Mouse (Mus musculus) heart, postnatal 14 days (tissue): Measurements from ENCODE around the gene Mrc2. TPM values are rescaled to one million over a fixed set of nuclear protein-coding genes. Genes with fewer than 3 reads are reported as not detected.
A peak's percentile ranks its signal among the peaks of the same experiment; 100 is the strongest.

ENCODE experiments used
- DNase-seq, 2 experiments: peaks; one replicate each; pipeline ENCODE4 v3.0.0; 2021 to 2022
- intact Hi-C: fragments of 180-260 bp; cut with DNase I; formaldehyde crosslinking; loops from one replicate; pipeline ENCODE4 v1.15.1; 2025
- total RNA-seq, 2 experiments: library from RNA; stranded (reverse); gene quantifications; 2 replicates each; pipeline ENCODE4 v1.2.3; 2021

The Mrc2 gene
- total RNA-seq, 2 experiments from 2014 or later, result 27.0 to 28.5 TPM

- intact Hi-C loops, result loop anchor here (5.0 kb wide), 2 partner anchors 73 to 512 kb away; no protein-coding TSS in a partner anchor
- DNase-seq, result peak in 1 of 2 experiments; percentile 55
These were observed 52.8 kb downstream of the Mrc2 start for GRCm38 (mm10) chr11:105345284-105345683.

DNA sequence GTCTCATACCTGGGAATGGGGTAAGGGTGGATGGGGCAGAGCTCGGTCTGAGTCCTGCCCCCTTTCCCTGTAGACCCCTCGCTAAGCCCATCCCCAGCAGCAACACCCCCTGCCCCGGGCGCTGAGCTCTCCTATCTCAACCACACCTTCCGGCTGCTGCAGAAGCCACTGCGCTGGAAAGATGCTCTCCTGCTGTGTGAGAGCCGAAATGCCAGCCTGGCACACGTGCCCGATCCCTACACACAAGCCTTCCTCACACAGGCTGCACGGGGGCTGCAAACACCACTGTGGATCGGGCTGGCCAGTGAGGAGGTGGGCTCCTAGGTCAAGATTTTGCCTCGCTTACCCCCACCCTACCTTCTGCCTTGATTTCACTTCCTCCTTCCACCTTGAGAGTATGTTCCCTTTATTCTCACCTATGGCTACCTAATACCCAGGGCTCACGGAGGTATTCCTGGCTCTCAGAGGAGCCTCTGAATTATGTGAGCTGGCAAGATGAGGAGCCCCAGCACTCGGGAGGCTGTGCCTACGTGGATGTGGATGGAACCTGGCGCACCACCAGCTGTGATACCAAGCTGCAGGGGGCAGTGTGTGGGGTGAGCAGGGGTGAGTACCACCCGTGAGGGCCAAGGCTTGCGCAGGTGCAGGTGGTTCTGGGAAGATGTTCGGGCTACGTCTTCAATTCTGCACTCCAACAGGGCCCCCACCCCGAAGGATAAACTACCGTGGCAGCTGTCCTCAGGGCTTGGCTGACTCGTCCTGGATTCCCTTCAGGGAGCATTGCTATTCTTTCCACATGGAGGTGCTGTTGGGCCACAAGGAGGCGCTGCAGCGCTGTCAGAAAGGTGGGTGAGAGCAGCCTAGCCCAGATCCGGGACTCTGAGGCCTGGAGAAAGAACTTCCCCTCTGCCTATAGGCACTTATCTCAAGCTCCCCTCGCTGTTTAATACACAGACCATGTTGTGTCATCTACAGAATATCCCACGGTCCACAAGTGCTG is 55.0 kb downstream of the Mrc2 start:
- DNase-seq, result peak; percentile 86 to 92
- intact Hi-C loops, result loop anchor here (1.0 to 5.0 kb wide), 4 partner anchors 75 to 563 kb away; no protein-coding TSS in a partner anchor

DNA sequence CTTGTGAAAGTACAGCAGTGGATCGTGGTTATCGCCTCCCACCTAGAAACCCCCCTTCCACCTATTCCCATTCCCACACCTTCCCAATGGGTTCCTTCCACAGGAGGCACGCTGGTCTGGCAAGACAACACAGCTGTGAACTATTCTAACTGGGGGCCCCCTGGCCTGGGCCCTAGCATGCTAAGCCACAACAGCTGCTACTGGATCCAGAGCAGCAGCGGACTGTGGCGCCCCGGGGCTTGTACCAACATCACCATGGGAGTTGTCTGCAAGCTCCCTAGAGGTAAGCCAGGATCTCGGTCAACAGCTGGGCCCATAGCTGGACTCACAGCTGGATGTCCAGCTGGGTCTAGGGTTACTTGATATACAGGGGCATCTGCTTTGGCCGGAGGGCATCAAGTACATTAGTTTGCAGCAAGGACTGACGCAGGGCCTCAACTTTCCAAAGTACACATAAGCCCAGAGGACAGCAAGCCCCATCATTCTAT is 56.1 kb downstream of the Mrc2 start:
- intact Hi-C loops, result loop anchor here (2.0 to 5.0 kb wide), 3 partner anchors 76 to 562 kb away; no protein-coding TSS in a partner anchor
- no peak for DNase-seq

GRCm38 (mm10) chr11:105349780-105350324 is 57.4 kb downstream of the Mrc2 start:
- intact Hi-C loops, result loop anchor here (2.0 to 5.0 kb wide), 3 partner anchors 78 to 561 kb away; no protein-coding TSS in a partner anchor
- no peak for DNase-seq

GRCm38 (mm10) chr11:105350643-105351042 is 58.2 kb downstream of the Mrc2 start:
- intact Hi-C loops, result no loop called here
- DNase-seq, result no peak

DNA sequence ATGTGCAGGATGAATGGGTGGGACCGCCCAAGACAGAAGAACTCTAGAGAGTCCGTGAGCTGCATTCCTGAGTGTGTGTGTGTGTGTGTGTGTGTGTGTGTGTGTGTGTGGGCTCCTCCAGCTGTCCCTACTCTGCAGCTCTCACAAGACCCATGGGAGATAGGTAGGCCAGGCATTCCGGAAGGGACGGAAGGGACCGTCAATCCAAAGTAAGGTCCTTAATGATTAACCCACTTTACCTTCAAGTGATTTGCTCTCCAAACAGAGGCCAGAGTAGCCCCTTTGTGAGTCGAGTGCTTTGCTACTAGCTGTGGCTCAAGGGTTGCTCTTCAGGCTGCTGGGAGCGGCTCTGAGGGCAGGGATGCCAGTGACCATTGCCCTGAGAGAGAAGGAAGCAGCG is 59.7 kb downstream of the Mrc2 start:
- intact Hi-C loops, result no loop called here
- no peak for DNase-seq

DNA sequence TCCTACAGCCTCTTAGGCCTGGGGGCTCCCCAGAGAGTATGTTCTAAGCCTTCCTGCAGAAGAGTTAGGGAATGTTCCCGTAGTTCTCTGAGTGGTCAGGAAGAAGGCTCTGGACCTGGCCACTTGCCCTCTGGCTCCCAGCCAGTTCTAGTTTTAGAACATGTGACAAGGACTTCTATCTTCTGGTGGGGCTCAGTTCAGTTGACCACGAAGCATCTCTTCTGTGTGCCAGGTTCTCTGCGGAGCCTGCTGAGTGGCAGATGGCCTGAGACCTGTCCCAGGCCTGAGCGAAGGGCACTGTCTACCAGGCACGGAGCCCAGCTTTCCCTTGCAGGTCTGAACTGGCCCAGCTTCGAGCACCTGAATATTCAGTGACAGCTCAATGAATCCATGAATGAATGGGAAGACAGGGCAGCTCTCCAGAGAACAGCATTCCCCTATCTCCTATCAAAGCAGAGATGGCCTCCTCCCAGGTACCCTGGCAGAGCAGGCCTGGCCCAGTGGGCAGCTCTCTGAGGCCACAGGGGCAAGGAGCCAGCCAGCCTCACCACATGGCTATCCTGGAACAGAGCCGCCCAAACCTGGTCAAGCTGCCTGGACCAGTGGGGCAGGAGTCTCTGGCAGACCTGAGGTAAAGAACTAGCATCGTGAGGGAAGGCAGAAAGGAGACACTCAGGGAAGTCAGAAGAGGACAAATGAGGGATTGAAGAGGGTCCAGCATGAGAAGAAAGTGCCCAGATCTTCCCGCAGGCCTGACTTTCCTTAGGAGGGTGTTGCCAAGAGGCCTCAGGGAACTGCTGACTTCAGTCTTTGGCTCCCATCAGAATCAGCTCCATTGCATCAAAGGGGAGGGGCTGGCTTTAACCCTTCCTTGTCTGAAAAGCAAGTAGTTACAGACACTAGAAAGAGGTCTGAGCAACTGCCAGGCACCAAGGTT is 60.8 kb downstream of the Mrc2 start:
- intact Hi-C loops, result no loop called here
- peak; percentile 91 to 94 for DNase-seq

GRCm38 (mm10) chr11:105353891-105354280 is 61.4 kb downstream of the Mrc2 start:
- intact Hi-C loops, result no loop called here

DNA sequence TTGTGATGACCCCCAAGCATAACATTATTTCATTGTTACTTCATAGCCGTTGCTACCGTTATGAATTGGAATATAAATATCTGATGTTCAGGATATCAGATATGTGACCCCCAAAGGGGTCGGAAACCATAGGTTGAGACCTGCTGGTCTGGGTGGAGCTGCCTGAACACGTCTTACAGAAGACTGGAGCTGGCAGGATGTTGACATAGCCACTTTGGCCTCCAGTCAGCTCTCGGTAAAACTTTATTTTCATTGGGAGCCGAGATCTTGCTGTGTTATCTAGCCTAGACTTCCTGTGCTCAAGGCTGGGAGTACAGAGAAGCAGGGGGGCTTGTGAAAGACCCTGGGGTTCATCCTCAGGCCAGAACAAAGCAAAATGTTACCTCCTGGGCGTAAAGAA is 63.9 kb downstream of the Mrc2 start:
- intact Hi-C loops, result no loop called here
- DNase-seq, result no peak

More at GRCm38 (mm10) chr11:105353891-105354280, 61.4 kb downstream of the Mrc2 start:
- no peak for DNase-seq

DNA sequence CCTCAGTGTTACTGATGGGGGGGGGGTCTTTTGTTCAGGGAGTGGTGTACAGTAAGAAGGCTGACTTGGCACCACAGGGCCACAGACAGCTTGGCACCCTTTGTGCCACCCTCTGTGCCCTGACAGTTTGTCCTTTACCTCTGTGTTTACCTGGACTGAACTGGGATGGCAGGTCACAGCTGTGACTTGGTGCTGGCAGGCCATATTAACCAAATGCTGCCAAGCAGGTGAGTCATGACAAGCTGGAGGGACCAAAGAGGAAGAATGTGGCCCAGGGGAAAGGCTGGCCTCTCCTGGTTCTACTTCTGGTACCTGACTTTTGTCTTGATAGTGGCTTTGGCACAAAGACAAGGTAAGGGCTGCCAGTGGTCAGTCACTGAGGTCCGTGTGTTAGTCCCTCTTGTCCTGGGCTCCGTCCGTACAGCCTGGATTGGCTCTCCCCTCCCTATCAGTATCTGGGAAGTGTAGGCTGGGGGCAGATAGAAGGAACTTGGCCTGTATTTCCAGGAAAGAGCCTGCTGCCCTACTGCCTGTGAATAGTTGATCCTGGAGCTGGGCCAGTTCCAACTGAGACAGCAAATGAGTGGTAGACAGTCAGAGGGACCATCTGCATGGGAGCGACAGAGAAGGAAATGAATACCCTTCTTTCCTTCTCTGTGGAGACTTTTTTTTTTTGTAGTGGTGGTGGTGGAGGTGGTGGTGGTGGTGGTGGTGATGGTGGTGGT is 69.8 kb downstream of the Mrc2 start:
- intact Hi-C loops, result loop anchor here (5.0 kb wide), 3 partner anchors 280 to 550 kb away; no protein-coding TSS in a partner anchor
- no peak for DNase-seq

DNA sequence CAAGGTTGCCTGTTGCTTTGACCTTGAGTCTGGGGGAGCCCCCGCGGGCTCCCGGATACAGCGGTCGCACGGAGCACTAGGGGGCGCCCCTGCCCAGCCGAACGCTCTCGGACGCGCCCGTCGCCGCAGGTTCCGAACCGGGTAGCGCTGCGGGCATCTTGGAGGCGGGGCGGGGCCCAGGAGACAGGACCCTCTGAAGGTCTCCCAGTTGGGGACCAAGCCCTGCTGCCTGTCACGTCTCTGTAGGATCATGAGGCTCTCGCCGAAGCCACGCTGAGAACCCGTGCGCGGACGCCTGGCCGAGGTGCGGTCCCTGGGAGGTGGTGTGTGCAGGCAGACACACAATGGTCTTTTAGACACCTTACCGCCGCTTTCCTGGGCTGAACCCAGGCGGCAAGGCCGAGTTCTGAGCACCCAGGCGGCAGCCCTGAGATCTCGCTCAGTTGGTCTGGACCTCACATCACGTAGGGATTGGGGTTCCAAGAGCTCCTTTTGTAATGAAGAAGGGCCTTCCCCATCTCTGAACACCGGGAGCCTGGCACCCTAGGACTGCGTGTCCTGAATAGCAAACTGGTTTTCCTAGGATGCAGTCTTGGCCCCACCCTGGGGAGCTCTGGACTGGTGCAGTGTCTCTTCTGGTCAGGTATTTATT is 70.6 kb downstream of the Mrc2 start:
- peak; percentile 90 to 93 for DNase-seq
- intact Hi-C loops, result loop anchor here (1.0 to 5.0 kb wide), 4 partner anchors 227 to 549 kb away; no protein-coding TSS in a partner anchor

GRCm38 (mm10) chr11:105363598-105364385 is 71.3 kb downstream of the Mrc2 start:
- peak; percentile 47 to 60 for DNase-seq

GRCm38 (mm10) chr11:105364386-105365065 is 72.1 kb downstream of the Mrc2 start:
- intact Hi-C loops, result loop anchor here (5.0 kb wide), 3 partner anchors 278 to 548 kb away; no protein-coding TSS in a partner anchor
- peak; percentile 55 to 62 for DNase-seq

More at GRCm38 (mm10) chr11:105363598-105364385, 71.3 kb downstream of the Mrc2 start:
- intact Hi-C loops, result loop anchor here (1.0 to 5.0 kb wide), 4 partner anchors 227 to 549 kb away; no protein-coding TSS in a partner anchor

GRCm38 (mm10) chr11:105365611-105366010 is 73.2 kb downstream of the Mrc2 start:
- intact Hi-C loops, result no loop called here
- no peak for DNase-seq

GRCm38 (mm10) chr11:105366051-105366450 is 73.6 kb downstream of the Mrc2 start:
- no peak for DNase-seq
- intact Hi-C loops, result no loop called here

GRCm38 (mm10) chr11:105367163-105367562 is 74.7 kb downstream of the Mrc2 start:
- DNase-seq, result no peak
- intact Hi-C loops, result no loop called here

GRCm38 (mm10) chr11:105368833-105369232 is 76.4 kb downstream of the Mrc2 start:
- no peak for DNase-seq
- intact Hi-C loops, result no loop called here
